Mouse (Mus musculus) spleen, adult 12 weeks (tissue): ENCODE measurements around the gene B230118H07Rik.

Experiments used
- DNase-seq: peaks from one replicate; pipeline ENCODE4 v3.0.0; 2022; ENCODE audit warnings: low spot score

B230118H07Rik gene

DNA sequence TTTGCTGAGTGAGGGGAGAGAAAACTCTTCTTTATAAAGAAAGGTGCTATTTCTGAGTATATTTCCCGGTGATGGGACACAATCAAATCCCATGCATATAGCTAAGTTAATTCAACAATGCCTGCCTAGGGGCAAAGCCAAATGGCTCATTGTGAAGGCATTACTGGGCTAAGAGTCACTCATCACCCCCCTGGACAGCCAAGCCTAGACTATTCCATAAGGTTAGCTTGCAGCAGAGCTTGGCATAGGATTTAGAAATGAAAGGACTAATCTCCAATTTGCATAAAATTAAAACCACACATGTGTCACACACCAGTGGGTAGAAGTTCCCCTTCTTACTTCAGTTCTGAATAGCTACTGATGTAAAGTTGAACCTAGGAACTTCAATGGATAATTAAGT lies 128.8 kb downstream of the B230118H07Rik start:
- DNase-seq = no peak

DNA sequence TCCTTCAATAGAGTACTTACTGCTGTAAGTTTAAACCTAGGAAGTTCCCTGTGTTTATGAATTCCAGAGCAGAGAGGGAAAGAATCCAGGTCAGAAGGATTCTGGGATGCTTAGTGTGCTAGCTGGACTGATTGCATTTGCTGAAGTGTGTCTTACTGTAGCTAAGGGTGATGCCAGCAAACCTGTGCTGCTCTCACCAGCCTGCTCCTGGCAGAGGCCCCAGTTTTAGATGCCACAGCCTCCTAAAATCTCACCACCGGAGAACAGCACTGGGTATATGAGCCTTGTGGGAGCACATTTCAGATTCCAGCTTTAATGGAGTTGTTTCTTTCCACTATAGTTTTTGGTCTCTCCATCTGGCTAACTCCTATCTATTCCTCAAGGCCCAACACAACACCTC lies 129.4 kb downstream of the B230118H07Rik start:
- DNase-seq = no peak
